Mouse (Mus musculus) midbrain, embryonic 11.5 days (tissue): ENCODE measurements around the gene Mapk1. TPM values are rescaled to one million over a fixed set of nuclear protein-coding genes. Genes with fewer than 3 reads are reported as not detected.

Source experiments
- ATAC-seq: fragments of 200-750 bp; cut with Nextera tagmentation; 2 replicates; pipeline ENCODE4 v1.8.0; 2017; ENCODE audit warnings: moderate TSS enrichment, moderate library complexity; ENCODE audit not compliant: low FRiP score
- DNase-seq: peaks from one replicate; pipeline ENCODE4 v3.0.0; 2015; ENCODE audit warnings: low spot score; ENCODE audit errors: missing footprints
- H3K27ac ChIP-seq: fragments of 300-500 bp; sonication (generic); 2 replicates; pipeline ENCODE4 v1.5.1; 2014; ENCODE audit warnings: low read depth, low read length
- H3K27me3 ChIP-seq: fragments of 300-500 bp; sonication (generic); 2 replicates; pipeline ENCODE4 v1.6.1; 2014; ENCODE audit warnings: mild to moderate bottlenecking, low read length, moderate library complexity, mixed read lengths; ENCODE audit not compliant: control insufficient read depth, insufficient read depth
- H3K36me3 ChIP-seq: fragments of 300-500 bp; sonication (generic); 2 replicates; pipeline ENCODE4 v1.6.1; 2014; ENCODE audit warnings: mild to moderate bottlenecking, low read length, moderate library complexity, mixed read lengths; ENCODE audit not compliant: control insufficient read depth, insufficient read depth
- H3K4me1 ChIP-seq: fragments of 300-500 bp; sonication (generic); 2 replicates; pipeline ENCODE4 v1.6.1; 2014; ENCODE audit warnings: low read length; ENCODE audit not compliant: control insufficient read depth, insufficient read depth
- H3K4me2 ChIP-seq: fragments of 300-500 bp; sonication (generic); 2 replicates; pipeline ENCODE4 v1.6.1; 2014; ENCODE audit warnings: mild to moderate bottlenecking, moderate library complexity
- H3K4me3 ChIP-seq: fragments of 300-500 bp; sonication (generic); 2 replicates; pipeline ENCODE4 v1.5.1; 2014; ENCODE audit warnings: low read depth, low read length
- H3K9ac ChIP-seq: fragments of 300-500 bp; sonication (generic); 2 replicates; pipeline ENCODE4 v1.6.1; 2014; ENCODE audit warnings: low read length
- H3K9me3 ChIP-seq: fragments of 300-500 bp; sonication (generic); 2 replicates; pipeline ENCODE4 v1.6.1; 2016; ENCODE audit warnings: low read length; ENCODE audit not compliant: control insufficient read depth
- WGBS: fragments of 180-500 bp; shearing (Covaris S2); extraction: QIAGEN DNeasy Blood & Tissue Kit; methylation state at CpG from one replicate; pipeline ENCODE4 v1.1.7; 2014; 5-methylcytosine and 5-hydroxymethylcytosine counted together
- polyA plus RNA-seq: library from polyadenylated mRNA; unstranded; fragments of >200 nt; fragmentation: Nextera tagmentation; extraction: Ambion mirVana; gene quantifications from 2 replicates; pipeline ENCODE4 v1.2.1, GENCODE M21; 2014

Mapk1 gene
- polyA plus RNA-seq, 1 experiment from 2014 or later = 198 TPM

GRCm38 (mm10) chr16:17001109-17001508 is 17.9 kb downstream of the Mapk1 start:
- Histone ChIP-seq H3K4me2 (no peak overlapping the region), H3K27ac (no peak overlapping the region), H3K9ac (no peak overlapping the region), H3K9me3 (no peaks in the 10 kb centered on the region), H3K4me1 (no peaks in the 10 kb centered on the region), H3K36me3 (no peaks in the 10 kb centered on the region), H3K4me3 (no peak overlapping the region), H3K27me3 (no peaks in the 10 kb centered on the region)
- 91% methylated on average over 3 of the region's 3 CpGs for WGBS
- DNase-seq (no peak), ATAC-seq (no peak)

GRCm38 (mm10) chr16:17007070-17007469 is 23.9 kb downstream of the Mapk1 start:
- 91% methylated on average over 1 of the region's 1 CpGs for WGBS

GRCm38 (mm10) chr16:17010036-17010435 is 26.9 kb downstream of the Mapk1 start:
- H3K9me3 ChIP-seq = no peaks in the 10 kb centered on the region
- DNase-seq = no peak
- no peak for ATAC-seq
- no peak overlapping the region for H3K27ac ChIP-seq
- H3K4me2 ChIP-seq = no peak overlapping the region
- no peaks in the 10 kb centered on the region for H3K4me1 ChIP-seq
- WGBS = 94% methylated on average over 7 of the region's 7 CpGs
- no peaks in the 10 kb centered on the region for H3K36me3 ChIP-seq
- H3K9ac ChIP-seq = no peak overlapping the region
- H3K4me3 ChIP-seq = no peak overlapping the region
- no peaks in the 10 kb centered on the region for H3K27me3 ChIP-seq

More at GRCm38 (mm10) chr16:17007070-17007469, 23.9 kb downstream of the Mapk1 start:
- H3K36me3 ChIP-seq = no peaks in the 10 kb centered on the region
- H3K4me2 ChIP-seq = no peak overlapping the region
- no peak overlapping the region for H3K4me3 ChIP-seq
- H3K9ac ChIP-seq = no peak overlapping the region
- H3K27ac ChIP-seq = no peak overlapping the region
- DNase-seq (no peak), ATAC-seq (no peak)
- H3K27me3 ChIP-seq = no peaks in the 10 kb centered on the region
- H3K9me3 ChIP-seq = no peaks in the 10 kb centered on the region
- H3K4me1 ChIP-seq = no peaks in the 10 kb centered on the region

DNA sequence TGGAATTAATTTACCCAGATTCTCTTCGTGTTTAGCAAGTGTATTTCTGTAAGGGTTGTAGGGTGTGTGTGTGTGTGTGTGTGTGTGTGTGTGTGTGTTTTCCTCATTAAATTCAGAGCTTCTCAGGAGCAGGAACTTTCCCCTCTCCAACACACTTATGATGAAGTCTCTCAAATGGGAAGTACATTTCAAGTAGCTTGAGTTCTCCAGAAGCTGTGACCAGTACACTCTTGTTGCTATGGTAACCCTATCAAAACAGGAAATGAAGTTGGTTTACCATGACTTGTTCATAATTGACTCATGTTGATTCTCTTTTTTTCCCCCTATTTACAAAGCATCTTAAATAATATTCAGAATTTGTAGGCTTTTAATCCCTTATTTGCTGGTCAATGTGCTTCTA is 29.4 kb downstream of the Mapk1 start:
- H3K4me3 ChIP-seq = no peak overlapping the region
- H3K36me3 ChIP-seq = no peaks in the 10 kb centered on the region
- DNase-seq = no peak

DNA sequence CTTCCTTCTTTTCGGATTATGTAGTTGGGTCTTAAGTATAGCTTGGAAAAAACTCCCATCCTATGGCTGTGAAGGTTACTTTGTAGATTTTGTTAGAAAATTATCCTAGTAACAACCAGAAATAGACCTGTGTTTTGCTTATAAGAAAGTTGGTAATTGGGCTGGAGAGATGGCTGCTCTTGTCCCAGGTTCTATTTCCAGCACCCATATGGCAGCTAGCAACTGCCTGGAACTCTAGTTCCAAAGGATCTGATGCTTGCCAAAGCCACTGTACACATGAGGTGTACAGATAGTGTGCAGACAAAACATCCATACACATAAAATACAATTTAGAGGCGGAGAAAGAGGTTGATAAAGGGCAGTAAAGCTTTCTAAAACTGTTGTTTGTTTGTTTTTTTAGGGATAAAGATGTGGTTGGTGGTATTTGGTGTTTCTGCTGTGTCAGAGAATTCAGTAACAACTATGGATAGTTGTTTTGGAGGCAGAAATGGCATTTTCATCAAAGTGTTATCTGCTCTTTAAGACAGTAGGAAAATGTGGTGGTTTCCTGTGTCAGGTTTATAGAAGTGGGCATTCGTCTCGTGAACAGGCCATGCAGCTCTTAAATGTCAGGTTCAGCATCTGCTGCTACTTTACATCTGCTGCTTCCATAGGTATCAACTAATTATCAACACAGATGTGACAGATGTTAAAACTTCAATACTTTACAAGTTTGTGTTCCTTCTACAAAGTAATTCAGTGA is 32.1 kb downstream of the Mapk1 start:
- Histone ChIP-seq H3K4me2 (no peak overlapping the region), H3K4me3 (no peak overlapping the region), H3K4me1 (no peaks in the 10 kb centered on the region), H3K9me3 (no peaks in the 10 kb centered on the region), H3K9ac (no peak overlapping the region), H3K27me3 (no peaks in the 10 kb centered on the region), H3K27ac (no peak overlapping the region), H3K36me3 (0 out of 2 replicates have a peak, but pooled peaks cover 4% of the 10 kb centered on the region)
- WGBS = 95% methylated on average over 4 of the region's 4 CpGs
- DNase-seq (no peak), ATAC-seq (no peak)

More for the DNA sequence above, 29.4 kb downstream of the Mapk1 start:
- no peak overlapping the region for H3K4me2 ChIP-seq
- H3K27me3 ChIP-seq = no peaks in the 10 kb centered on the region
- H3K4me1 ChIP-seq = no peaks in the 10 kb centered on the region
- H3K27ac ChIP-seq = no peak overlapping the region
- H3K9me3 ChIP-seq = no peaks in the 10 kb centered on the region
- no peak overlapping the region for H3K9ac ChIP-seq
- ATAC-seq = no peak
- 88% methylated on average over 1 of the region's 1 CpGs for WGBS

DNA sequence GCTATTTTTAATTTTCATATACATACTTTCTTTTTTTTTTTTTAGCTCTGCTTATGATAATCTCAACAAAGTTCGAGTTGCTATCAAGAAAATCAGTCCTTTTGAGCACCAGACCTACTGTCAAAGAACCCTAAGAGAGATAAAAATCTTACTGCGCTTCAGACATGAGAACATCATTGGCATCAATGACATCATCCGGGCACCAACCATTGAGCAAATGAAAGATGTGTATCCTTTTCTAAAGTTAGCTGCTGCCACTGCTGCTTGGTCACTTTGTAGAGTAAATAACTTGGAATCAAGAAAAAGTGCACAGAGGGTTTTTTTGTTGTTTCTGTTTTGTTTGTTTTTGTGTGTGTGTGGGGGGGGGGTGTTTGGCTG is 32.7 kb downstream of the Mapk1 start:
- H3K27me3 ChIP-seq = no peaks in the 10 kb centered on the region
- no peaks in the 10 kb centered on the region for H3K9me3 ChIP-seq
- H3K4me2 ChIP-seq = no peak overlapping the region
- no peak overlapping the region for H3K4me3 ChIP-seq
- H3K36me3 ChIP-seq = 0 out of 2 replicates have a peak, but pooled peaks cover 4% of the 10 kb centered on the region
- DNase-seq (no peak), ATAC-seq (no peak)
- 97% methylated on average over 3 of the region's 3 CpGs for WGBS
- H3K27ac ChIP-seq = no peak overlapping the region
- H3K4me1 ChIP-seq = no peaks in the 10 kb centered on the region
- no peak overlapping the region for H3K9ac ChIP-seq

DNA sequence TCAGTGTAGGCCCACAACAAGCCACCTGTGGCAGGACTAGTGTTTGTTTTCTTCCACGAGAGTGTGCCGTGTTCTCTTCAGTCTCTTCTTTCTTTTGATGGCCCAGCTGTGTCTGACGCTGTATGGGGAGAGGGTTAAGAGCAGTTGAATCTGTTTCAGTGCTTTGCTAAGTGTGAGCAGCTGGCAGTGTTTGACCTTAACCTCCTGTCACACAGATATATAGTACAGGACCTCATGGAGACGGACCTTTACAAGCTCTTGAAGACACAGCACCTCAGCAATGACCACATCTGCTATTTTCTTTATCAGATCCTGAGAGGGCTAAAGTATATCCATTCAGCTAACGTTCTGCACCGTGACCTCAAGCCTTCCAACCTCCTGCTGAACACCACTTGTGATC is 34.9 kb downstream of the Mapk1 start:
- WGBS = 82% methylated on average over 6 of the region's 6 CpGs
- ATAC-seq (no peak), DNase-seq (no peak)
- no peaks in the 10 kb centered on the region for H3K9me3 ChIP-seq
- no peaks in the 10 kb centered on the region for H3K27me3 ChIP-seq
- no peak overlapping the region for H3K27ac ChIP-seq
- H3K9ac ChIP-seq = no peak overlapping the region
- no peak overlapping the region for H3K4me3 ChIP-seq
- H3K4me2 ChIP-seq = no peak overlapping the region
- no peaks in the 10 kb centered on the region for H3K4me1 ChIP-seq
- 0 out of 2 replicates have a peak, but pooled peaks cover 4% of the 10 kb centered on the region for H3K36me3 ChIP-seq

GRCm38 (mm10) chr16:17024469-17025148 is 41.4 kb downstream of the Mapk1 start:
- no peaks in the 10 kb centered on the region for H3K27me3 ChIP-seq
- ATAC-seq (no peak), DNase-seq (no peak)
- no peak overlapping the region for H3K4me2 ChIP-seq
- no peak overlapping the region for H3K4me3 ChIP-seq
- no peak overlapping the region for H3K27ac ChIP-seq
- WGBS = 94% methylated on average over 3 of the region's 3 CpGs
- peaks cover under 1% of the 10 kb centered on the region; the same call in 1 of the 2 replicates for H3K36me3 ChIP-seq
- H3K9me3 ChIP-seq = no peaks in the 10 kb centered on the region
- H3K9ac ChIP-seq = no peak overlapping the region
- H3K4me1 ChIP-seq = no peaks in the 10 kb centered on the region

GRCm38 (mm10) chr16:17029971-17030695 is 47.0 kb downstream of the Mapk1 start:
- Histone ChIP-seq H3K36me3 (peaks cover 2% of the 10 kb centered on the region; the same call in 1 of the 2 replicates), H3K4me2 (no peak overlapping the region), H3K9me3 (no peaks in the 10 kb centered on the region), H3K4me3 (no peak overlapping the region), H3K4me1 (no peaks in the 10 kb centered on the region), H3K27me3 (no peaks in the 10 kb centered on the region), H3K9ac (no peak overlapping the region), H3K27ac (no peak overlapping the region)
- no peak for ATAC-seq
- 85% methylated on average over 4 of the region's 4 CpGs for WGBS
- no peak for DNase-seq
